Mouse (Mus musculus) frontal cortex, adult (tissue): ENCODE measurements around the gene Ebpl.

Source experiments
- ATAC-seq: cut with Nextera tagmentation; 2 replicates; pipeline ENCODE4 v1.9.2; 2017; ENCODE audit warnings: mild to moderate bottlenecking, moderate library complexity, mixed read lengths; ENCODE audit not compliant: low TSS enrichment

Ebpl gene

DNA sequence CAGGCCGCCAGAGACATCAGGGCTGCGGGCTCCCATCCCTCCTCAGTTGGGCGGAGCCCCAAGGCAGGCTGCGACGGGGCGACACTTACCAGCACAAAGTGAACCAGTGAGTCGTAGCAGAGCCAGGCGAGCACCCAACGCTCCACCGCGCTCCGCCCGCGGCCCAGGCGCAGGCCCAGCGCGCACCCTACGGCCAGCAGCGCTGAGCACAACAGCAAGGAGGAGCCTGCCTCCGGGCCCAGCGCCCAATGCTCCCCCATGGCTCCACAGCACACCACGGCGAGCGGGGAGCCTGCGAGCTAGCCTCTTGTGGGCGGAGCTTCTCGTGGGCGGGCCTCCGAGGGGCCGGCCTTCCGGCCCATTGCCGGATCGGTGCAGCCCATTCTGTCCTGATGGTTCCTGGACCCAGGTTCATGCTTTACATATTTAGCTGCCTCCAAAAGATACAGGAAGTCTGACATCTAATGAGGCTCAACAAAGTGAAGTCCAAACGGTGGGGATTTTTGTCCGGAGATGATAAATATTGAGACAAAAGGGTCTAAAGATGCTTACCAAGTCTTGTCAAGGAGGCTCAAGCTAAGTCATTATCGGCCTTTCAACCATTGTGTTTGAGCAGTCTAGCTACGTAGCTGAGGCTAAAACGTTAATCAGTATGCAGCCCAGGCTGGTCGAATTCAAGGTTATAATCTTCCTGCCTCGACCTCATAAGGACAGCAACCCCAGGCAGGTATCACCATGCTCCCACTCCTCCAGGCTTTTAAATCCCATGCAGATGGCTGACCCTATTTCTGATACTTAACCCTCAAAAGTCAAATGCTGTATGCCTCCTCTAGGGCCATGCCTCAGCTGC lies at the start of gene Ebpl:
TSS of gene Ebpl (minus strand) at position 309 of the 850 bp plus-strand sequence.
- ATAC-seq: peak; percentile 97

DNA sequence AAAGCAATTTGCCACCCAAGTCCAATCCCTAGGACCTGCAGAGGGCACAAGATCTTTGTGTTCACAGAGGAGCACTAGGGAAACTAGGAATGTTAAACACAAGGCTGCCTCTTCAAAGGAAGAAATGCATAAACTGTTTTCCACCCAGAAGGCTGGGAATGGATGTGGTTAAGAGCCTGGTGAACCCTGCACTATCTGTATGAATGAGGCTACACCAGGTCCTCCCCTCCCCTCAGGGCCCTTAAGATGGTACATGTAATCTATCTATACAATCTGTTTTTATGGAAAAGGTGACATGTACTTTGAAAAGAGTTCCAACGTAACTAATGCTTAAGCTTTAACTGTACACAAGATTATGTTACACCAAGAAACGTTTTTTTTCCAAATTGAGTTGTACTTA lies 49.8 kb upstream of the Ebpl start:
- no peak for ATAC-seq

GRCm38 (mm10) chr14:61407055-61407454 lies 46.8 kb upstream of the Ebpl start:
- ATAC-seq: no peak

DNA sequence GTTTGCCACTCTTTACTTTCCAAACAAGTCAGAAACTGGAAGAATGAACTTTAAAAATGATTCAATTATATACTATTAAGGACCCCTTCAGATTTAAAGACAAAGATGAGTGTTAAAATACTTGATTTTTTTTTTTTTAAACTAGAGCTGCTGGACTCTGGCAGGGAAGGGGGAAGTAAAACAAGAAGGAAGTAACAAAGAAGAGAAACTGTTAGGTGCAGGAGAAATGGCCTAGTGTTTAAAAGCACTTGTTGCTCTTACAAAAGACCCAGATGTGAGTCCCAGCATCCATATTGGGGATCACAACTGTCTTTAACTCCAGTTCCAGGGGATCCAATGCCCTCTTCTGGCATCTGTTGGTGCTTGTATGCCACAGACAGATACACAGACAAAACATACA lies 45.5 kb upstream of the Ebpl start:
- ATAC-seq: no peak

DNA sequence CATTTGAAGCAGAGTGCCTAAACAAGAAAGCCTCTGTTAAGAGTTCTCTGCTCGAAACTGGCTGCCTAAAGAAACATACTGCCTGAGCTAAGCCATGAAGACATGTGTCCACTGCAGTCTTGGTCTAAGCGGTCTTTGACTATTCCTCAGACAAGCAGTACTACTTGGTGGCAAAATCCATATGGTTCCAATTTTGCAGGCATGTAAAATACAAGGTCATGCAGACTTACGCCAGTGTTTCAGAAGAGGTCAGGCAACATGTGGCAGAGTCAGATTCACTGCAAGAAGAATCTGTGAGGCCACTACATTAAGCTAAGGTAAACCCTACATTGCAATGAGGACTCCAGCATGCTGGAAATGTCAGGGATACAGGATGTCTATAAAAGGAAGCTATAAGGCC lies 44.7 kb upstream of the Ebpl start:
- no peak for ATAC-seq

GRCm38 (mm10) chr14:61394745-61395144 lies 34.5 kb upstream of the Ebpl start:
- peak; percentile 88 for ATAC-seq

- no peak for ATAC-seq
Measured at GRCm38 (mm10) chr14:61390586-61390985, 30.3 kb upstream of the Ebpl start.

GRCm38 (mm10) chr14:61367290-61367689 lies 7.1 kb upstream of the Ebpl start:
- peak; percentile 91 for ATAC-seq

- ATAC-seq: no peak
Measured at GRCm38 (mm10) chr14:61364656-61365055, 4.4 kb upstream of the Ebpl start.

- ATAC-seq: no peak
Measured at GRCm38 (mm10) chr14:61363734-61364133, 3.5 kb upstream of the Ebpl start.

DNA sequence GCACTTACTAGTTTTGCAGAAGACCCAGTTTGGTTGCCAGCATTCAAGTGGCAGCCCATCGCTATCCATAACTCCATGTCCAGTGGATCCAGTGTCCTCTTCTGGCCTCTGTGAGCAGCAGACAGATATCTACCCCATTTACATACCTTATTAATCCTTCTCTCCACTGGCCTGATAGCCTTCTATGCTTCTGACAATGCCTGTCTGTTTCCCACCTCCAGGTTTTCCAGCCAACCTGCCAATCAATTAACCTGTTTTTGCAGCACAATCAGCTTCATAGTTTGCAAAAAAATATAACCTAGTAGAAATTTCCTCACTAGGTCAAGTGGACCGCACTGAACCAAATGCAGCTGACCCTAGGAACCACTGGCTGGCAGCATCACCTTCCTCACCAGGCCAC lies 2.0 kb upstream of the Ebpl start:
- ATAC-seq: no peak

GRCm38 (mm10) chr14:61360981-61361511 lies 807 bp upstream of the Ebpl start:
- peak; percentile 29; the same call in 1 of the 2 replicates for ATAC-seq

DNA sequence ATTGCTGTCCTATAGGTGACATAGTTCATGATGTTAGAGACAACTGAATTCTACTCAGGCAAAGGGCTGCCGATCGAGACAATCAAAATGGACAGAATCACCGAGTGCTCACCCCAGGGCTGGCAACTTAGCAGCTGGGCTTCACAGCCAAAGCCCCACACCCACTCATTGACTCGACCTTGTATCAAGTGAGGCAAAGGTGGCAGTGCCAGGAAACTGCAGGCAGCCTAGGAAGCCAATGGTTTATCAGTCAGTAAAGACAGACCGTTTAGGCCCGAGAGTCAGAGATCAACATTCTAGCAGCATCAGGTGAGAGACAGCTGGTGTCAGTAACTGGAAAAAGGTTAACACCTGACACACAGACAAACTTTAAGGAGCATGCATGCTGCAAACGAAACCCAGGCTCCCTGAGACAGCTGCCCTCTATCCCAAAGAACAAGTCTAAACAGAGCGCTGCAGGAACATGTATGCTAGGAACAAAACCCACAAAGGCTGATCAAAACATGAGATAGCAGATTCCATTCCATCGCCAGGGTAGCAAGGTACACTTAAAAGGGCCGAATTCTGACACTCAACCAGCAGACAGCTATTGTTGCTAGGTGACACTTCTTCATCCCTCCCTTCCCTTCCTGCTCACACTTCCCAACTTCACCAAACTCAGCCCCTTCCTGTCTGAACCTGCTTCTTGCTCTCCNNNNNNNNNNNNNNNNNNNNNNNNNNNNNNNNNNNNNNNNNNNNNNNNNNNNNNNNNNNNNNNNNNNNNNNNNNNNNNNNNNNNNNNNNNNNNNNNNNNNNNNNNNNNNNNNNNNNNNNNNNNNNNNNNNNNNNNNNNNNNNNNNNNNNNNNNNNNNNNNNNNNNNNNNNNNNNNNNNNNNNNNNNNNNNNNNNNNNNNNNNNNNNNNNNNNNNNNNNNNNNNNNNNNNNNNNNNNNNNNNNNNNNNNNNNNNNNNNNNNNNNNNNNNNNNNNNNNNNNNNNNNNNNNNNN lies 5.7 kb downstream of the Ebpl start:
- no peak for ATAC-seq

- ATAC-seq: no peak
Measured at GRCm38 (mm10) chr14:61350808-61351207, 9.4 kb downstream of the Ebpl start.

- no peak for ATAC-seq
Measured at GRCm38 (mm10) chr14:61349876-61350275, 10.4 kb downstream of the Ebpl start.

DNA sequence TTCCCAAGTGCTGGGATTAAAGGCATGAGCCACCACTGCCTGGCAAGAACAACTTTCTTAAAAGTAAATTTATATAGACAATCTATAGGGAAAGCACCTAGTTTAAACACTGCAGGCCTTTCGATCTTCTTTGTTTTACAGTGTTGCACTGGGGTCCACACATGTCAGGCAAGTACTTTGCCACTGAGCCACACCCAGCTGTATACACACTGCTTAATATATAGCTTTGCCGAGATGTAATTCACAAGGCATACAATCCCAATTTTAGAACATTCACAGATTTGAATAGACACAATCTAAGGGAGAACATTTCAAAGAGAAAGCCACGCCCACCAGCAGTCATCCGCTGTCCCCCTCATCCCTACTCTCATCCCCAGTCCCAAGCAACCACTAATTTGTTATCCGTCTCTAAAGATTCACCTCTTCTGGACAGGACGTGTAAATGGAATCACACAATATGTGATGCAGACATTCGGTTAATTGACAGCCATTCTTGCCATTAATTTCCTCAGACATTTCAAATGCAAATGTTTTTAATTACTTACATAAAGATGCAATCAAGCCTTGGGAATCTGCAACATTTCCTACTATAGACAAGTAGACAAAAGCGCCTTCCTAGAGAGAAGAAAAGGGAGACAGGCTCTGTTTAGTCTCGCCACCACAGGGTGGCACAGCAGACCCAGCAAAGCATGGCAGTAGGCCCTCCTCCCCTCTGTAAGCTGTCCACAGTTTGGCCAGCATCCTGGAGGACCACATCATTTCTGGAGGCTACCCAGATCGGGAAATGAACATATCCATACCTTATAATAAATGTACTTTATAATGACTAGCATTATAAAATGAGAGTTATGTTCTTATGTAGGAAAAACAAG lies 13.2 kb downstream of the Ebpl start:
- ATAC-seq: peak; percentile 94

GRCm38 (mm10) chr14:61344590-61344989 lies 15.6 kb downstream of the Ebpl start:
- ATAC-seq: no peak

GRCm38 (mm10) chr14:61339381-61339780 lies 20.9 kb downstream of the Ebpl start:
- ATAC-seq: no peak

DNA sequence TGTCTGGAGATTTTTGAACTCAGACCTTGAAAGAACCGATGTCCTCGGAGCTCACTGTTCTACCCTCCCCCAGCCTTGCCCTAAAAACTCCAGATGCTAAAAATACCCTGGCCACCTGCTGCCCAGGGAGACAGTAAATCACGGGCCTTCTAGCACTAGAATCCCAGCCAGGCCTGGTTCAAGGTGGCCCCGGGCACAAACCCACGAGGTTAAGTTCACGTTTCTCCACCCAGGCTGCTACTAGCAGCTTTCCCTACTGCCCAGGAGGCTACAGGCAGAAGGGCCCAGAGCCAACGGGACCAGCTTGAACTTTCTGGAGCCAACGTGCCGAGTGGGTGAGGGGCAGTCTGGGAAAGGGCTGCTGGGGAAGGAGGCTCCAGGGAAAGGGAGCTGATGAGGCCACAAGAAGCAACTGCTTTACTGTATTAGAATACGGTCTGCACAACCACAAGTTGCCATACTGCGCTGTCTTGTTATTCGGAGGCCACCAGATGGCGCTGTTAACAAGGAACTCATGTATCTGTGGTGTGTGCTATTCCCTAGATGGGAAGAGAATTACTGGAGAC lies 29.2 kb downstream of the Ebpl start:
- peak; percentile 55 for ATAC-seq

DNA sequence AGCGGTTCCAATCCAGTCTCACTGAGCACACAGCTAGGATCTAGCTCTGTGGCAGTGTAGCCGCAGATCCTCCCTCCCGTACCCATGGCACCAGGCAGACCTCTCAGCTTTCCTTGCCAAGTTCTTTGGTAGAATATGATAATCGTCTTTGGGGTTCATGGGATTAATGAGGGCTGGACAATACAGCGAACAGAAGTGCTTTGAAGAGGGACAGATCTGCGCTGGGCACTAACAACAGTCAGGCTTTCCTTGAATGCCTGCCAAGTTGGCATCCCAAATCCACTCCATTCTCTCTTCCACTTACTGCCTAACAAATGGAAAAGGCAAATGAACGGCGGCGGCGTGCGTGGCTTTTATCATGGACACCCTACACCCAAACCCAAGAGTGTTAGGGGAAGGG lies 29.6 kb downstream of the Ebpl start:
- peak; percentile 10; the same call in 1 of the 2 replicates for ATAC-seq
